ENCODE assay signal across 8 mouse cellular contexts in the genomic region with DNA sequence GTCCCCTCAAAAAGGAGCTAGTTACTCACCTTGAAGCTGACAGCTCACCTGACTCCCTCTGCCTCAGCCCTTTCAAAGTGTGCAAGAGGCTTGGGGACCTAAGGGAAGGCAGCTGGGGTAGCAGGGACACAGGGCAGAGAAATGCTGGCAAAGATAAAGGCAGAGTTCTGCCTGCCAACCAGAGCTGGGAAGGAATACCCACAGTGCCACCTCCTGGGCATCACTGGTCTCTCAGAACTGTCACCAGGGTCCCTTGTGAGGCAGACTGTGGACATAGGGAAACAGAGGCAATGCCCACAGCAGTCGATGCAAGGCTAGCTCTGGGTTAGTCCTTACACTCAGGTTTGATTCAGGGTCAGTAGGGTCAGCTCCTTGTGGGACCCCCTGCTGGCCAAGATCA. TPM values are rescaled to one million over a fixed set of nuclear protein-coding genes. Genes with fewer than 3 reads are reported as not detected.
A peak's percentile ranks its signal among the peaks of the same experiment; 100 is the strongest.
DNase-seq lines count a peak whose midpoint lies in the region; ATAC-seq and TF ChIP-seq lines count a peak whose summit lies in the region.

No protein-coding gene starts in this region.

- no peak overlapping the region for H3K9ac ChIP-seq in heart, adult 2 months (ENCODE audit: low read depth, low read length)

- peak; percentile 65; the same call in 1 of the 2 replicates for TF ChIP-seq EP300 in heart, adult 2 months (IDR thresholded peaks at IDR 0.05; ENCODE audit: insufficient read depth, low read depth, low read length)

- no peaks in the 10 kb centered on the region for H3K36me3 ChIP-seq in heart, adult 2 months (ENCODE audit: control insufficient read depth, insufficient read depth, low read length)

- no peak for TF ChIP-seq POLR2A in heart, adult 2 months (IDR thresholded peaks at IDR 0.05; ENCODE audit: insufficient read depth, low read depth, low read length)

- no peaks in the 10 kb centered on the region for H3K27me3 ChIP-seq in heart, adult 2 months (ENCODE audit: control insufficient read depth, insufficient read depth, low read length)

- H3K79me2 ChIP-seq in heart, adult 2 months (replicated peaks; ENCODE audit: control insufficient read depth, insufficient read depth, low read length) = no peaks in the 10 kb centered on the region

- H3K4me3 ChIP-seq in heart, adult 2 months = no peak overlapping the region

- no peak for ATAC-seq in erythroid progenitor cell, adult 5-6 weeks (replicated peaks; ENCODE audit: low FRiP score, poor library complexity, severe bottlenecking)

- intact Hi-C loops in heart, adult 2 months (cut with DNase I) = loop anchor here (1.0 kb wide), 1 partner anchor 30 kb away; no protein-coding TSS in a partner anchor

- no peak overlapping the region for H3K27ac ChIP-seq in heart, adult 2 months

- DNase-seq in heart, adult 2 months = peak; percentile 55 to 61
- DNase-seq in heart, adult 11 months = no peak
- DNase-seq in right cerebral cortex, postnatal 10 days (ENCODE audit: low spot score in 2 of 2) = peak; percentile 73 to 75
- no peak for DNase-seq in right cerebral cortex, adult 18-20 months
- peak; percentile 86 to 87 for DNase-seq in cerebellum, adult 18-20 months
- DNase-seq in kidney, postnatal 10 days = peak; percentile 61
- DNase-seq in skeletal muscle tissue, adult 2 months (ENCODE audit: low read depth, low spot score) = peak; percentile 64

- 74% methylated on average over 1 of the region's 1 CpGs for WGBS in heart, adult 2 months

- H3K4me1 ChIP-seq in heart, adult 2 months (ENCODE audit: control insufficient read depth, insufficient read depth, low read length) = peaks cover 2% of the 10 kb centered on the region; the same call in 1 of the 2 replicates

- peak; percentile 75 for TF ChIP-seq CTCF in heart, adult 2 months (IDR thresholded peaks at IDR 0.05)

RNA-seq across cellular contexts. Expression of a gene that starts 39.8 kb away (rescaled TPM):
- total RNA-seq in heart, adult 2 months (2021) = 1 to 10 TPM; 4.8 to 5.2 TPM
- polyA plus RNA-seq in heart, adult 2 months (2012; rRNA removed) = 10.7 and 12.9 TPM in 2 replicates
- total RNA-seq in erythroid progenitor cell, adult 5-6 weeks (2015; ENCODE audit: low replicate concordance) = not detected in 2 replicates
- 0.77 TPM in 1 of 2 replicates, not detected in the other for total RNA-seq in erythroid progenitor cell, adult 5-6 weeks (2017; ENCODE audit: low replicate concordance)

Comparison
In these comparisons a context has a peak if more than half of its experiments do, and no peak if none do; other contexts are left out.
1. DNase-seq: peak in heart, adult 2 months (2 of 2), right cerebral cortex, postnatal 10 days (2 of 2), cerebellum, adult 18-20 months (2 of 2), kidney, postnatal 10 days (single experiment) and skeletal muscle tissue, adult 2 months (single experiment); none in heart, adult 11 months (single experiment) and right cerebral cortex, adult 18-20 months (single experiment).